Mouse (Mus musculus) gastrocnemius, adult 8-10 months (tissue): ENCODE measurements at regions not wholly inside any gene's neighbourhood (a gene's known extent, or its start where the extent isn't known, plus 50 kb on each side); places are given as distances from the start of the nearest gene placed in this dataset.
"Not testable (repeated sequence)": the region's sequence is repeated elsewhere in the genome, so short reads cannot be mapped to it uniquely, and the experiment has no call there.

ENCODE experiments used
- DNase-seq, 2 experiments: peaks; one replicate each; pipeline ENCODE4 v3.0.0; 2022; ENCODE audit warnings: low spot score in 2 of 2

DNA sequence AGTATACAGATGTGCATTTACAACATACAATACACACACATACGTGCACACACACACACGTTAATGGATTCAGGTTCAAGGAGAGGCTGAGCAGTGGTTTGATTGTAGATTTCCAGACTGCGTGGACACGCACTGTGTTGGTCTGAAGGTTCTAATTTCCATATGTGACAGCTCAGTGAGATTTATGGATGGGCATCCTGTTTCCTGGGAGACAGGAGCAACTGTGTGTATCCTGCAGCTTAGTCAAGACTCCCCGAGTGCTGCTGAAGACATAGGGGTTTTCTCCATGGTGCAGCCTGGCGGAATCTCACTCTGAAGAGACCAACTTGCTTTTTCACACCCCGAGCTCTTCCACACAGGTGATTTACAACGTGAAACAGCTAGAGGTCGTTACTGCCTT, 119.3 kb upstream of the Foxk1 start:
- no peak for DNase-seq

DNA sequence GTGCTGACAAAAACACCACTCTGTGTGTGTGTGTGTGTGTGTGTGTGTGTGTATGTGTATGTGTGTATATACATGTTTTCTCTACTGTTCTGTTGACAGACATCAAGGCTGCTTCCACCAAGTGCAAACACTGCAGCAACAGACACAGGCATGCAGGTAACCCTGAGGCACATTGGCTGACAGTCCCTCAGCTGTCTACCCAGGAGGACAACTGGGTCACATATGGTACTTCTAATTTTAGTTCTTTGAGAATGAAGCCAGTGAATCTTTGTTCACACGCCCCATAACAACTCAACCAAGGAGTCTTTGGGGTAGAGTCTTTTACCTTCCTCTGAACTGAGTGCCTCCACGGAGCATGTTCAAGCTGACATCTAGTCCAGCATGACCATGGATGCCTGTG, 113.3 kb upstream of the Foxk1 start:
- no peak for DNase-seq

DNA sequence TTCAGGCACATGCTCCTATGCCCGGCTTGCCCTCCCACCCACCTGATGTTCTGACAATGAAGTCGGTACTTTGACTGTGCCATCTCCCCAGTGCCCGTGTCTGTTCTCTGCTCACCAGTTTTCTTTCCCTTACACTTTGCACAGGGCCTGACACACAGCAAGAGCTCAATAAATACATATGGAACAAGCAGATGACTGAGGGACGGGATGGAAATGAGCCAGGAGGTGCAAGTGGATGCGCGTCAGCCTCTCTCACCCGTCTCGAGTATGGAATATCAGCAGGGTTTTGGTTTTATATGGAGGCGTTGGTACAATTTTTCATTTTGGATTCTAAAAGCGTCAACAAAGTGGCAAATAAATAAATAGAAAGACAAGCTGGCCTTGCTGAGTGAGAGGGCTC, 109.8 kb upstream of the Foxk1 start:
- no peak for DNase-seq

GRCm38 (mm10) chr5:142296401-142296800, 104.9 kb upstream of the Foxk1 start:
- not testable (repeated sequence) for DNase-seq

DNA sequence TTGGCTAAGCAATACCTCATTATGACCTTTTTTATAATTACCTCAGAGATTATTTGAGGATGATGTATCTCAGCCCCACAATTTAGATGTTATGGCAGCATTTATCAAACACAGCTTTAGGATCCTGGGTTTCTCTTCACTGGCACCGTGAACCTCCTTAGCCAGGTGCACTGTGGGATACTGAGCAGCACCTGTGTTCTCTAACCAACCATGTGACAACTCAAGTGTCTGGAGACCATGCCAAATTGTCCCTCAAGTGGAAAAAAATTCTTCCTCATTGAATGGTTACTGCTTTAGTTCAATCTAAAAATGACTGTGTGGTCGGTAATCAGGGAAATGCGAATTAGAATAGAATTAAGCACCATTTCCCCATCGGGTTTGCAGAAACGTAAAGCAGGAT, 101.7 kb upstream of the Foxk1 start:
- DNase-seq: no peak

DNA sequence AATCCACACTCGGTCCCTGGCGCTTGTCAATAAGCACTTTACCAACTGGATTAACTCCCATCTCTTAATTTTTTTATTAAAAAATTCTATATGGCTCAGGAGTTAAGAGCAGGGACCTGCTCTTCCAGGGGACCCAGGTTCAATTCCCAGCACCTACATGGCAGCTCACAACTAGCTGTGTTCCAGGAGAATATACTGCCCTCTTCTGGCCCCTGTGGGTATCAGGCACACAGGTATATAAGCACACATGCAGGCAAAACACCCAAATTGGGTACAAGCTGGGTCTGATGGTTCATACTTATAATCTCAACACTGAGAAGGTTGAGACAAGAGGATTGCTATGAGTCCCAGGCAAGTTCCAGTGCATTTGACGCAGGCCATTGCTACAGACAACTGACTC, 92.8 kb upstream of the Foxk1 start:
- no peak for DNase-seq

DNA sequence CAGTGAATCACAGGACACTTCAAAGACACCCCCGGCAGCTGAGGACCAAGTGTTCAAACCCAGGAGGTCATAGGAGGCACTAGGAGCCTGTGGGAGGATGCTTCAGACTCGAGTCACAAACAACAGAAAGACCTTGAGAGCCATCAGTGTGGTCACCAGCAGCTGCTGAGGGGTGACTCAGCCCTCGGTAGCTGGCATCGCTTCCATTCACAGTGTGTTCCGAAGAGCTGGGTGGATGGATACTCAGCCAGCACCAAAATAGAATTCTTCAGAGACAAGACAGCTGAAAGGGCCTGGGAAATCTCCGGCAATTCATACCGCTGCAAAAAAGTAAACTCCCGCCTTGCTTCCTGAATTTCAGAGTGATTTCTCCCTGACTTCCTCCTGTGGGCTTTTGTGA, 87.4 kb upstream of the Foxk1 start:
- peak; percentile 47 to 48 for DNase-seq

- no peak for DNase-seq
Observed at GRCm38 (mm10) chr5:142314466-142314865, 86.8 kb upstream of the Foxk1 start.

DNA sequence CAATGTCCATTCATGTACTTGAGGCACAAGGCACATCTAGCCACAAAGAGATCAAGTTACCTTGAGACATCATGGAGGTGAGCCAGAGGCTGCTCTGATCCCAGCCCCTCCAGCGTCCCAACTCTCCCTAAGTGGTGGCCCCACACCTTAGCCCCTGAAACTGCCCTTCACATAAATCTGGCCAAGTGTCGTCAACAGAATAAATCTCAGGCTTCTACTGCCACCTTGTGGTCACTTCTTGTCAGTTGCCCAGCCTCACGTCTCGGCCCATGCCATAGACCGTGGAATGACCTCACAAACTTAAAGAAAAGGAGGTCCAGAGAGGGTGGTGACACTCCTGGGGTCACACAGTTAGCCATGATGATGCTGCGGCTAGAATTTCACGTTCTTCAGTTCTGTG, 82.0 kb upstream of the Foxk1 start:
- peak in 1 of 2 experiments; percentile 14 for DNase-seq

- no peak for DNase-seq
Observed at GRCm38 (mm10) chr5:142321316-142321715, 80.0 kb upstream of the Foxk1 start.

DNA sequence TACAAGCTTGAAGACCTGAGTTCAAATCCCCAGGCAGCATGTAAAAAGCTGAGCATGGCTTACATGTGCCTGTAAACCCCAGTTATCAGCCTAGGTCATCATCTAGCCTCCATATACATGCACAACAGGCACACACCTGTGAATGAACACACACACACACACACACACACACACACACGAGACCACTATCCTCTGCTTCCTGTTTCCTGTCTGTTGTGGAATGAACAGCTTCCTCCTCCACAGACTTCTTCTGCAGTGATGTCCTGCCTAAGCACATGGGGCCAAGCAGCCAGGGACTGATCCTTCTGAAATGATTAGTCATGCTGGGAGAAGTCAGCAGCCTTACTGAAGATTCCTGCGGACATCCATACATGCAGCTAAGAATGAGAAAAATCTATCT, 76.4 kb upstream of the Foxk1 start:
- no peak for DNase-seq

GRCm38 (mm10) chr5:142325560-142325959, 75.7 kb upstream of the Foxk1 start:
- no peak for DNase-seq

- no peak for DNase-seq
Observed at GRCm38 (mm10) chr5:142327261-142327660, 74.0 kb upstream of the Foxk1 start.

GRCm38 (mm10) chr5:142329724-142330520, 71.4 kb upstream of the Foxk1 start:
- no peak for DNase-seq

DNA sequence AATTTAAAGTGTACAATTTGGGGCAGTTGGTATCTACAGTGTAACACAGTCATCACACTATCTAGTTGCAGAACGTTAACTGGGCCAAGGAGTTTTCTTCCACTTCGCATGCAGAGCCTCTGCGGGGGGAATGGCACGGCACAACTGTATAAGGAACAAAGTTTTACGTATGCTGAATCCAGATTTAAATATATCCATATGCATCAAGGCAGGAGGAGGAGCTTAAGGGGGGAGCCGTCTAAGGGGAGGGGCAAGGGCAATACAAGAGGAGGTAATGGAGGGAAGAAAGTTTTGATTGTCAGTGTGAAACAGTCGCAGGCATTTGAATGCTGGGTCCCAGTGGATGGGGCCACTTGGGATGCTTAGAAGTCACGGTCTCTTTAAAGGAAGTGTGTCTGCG, 68.6 kb upstream of the Foxk1 start:
- no peak for DNase-seq

DNA sequence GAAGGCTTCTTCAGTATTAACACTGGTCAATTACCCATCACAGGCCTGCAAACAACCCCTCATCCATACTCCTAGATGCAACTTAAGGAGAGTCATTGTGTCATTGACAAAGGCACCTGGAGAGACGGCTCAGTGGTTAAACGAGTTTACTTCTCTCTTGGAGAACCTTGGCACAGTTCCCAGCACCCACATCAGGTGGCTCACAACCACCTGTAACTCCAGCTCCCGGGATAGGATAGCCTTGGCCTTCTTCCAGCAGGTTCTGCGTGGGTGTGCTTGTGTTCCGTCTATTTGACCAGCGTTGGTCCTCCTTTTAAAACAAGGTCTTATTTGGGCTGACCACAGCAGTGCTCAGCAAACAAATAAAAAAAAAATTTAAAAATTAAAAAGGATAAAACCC, 63.9 kb upstream of the Foxk1 start:
- no peak for DNase-seq

- no peak for DNase-seq
Observed at GRCm38 (mm10) chr5:142338051-142338450, 63.2 kb upstream of the Foxk1 start.

DNA sequence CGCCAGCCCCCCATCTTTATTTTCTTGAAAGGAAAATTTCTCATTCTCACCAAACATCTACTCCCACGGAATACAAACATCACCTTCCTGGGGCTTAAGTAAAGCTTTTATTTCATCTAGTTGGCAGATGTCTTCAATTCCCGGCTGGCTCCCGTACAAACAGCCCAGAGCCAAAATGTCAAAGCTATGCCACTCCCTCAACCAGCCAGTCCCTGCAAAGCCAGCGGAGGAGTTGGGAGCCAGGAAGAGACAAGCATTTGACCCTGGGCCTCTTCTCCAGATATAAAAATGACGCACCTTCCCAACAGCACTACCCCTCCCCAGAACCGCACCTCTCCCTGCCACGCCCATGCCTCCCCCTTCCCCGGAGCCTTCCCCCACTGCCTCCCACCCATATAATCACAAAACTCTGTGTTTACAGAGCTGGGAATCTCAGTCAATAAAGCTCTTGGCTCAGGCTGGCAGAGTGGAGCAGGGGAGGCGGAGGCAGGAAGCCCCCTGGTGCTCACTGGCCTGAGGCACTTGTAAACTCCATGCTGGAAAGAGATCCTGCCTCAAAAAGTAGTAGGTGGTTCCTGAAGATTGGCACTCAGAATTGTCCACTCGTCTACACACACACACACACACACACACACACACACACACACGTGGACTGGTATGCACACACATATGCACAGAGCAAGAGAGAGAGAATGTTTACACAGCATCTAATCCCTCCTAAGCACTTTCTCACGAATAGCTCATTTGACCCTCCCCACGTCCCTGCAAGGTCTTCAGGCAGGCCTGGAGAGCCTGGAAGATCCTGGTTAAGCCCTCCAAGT, 60.9 kb upstream of the Foxk1 start:
- peak in 1 of 2 experiments; percentile 28 for DNase-seq

GRCm38 (mm10) chr5:142341026-142341432, 60.3 kb upstream of the Foxk1 start:
- no peak for DNase-seq

- no peak for DNase-seq
Observed at GRCm38 (mm10) chr5:142346454-142346853, 54.8 kb upstream of the Foxk1 start.

DNA sequence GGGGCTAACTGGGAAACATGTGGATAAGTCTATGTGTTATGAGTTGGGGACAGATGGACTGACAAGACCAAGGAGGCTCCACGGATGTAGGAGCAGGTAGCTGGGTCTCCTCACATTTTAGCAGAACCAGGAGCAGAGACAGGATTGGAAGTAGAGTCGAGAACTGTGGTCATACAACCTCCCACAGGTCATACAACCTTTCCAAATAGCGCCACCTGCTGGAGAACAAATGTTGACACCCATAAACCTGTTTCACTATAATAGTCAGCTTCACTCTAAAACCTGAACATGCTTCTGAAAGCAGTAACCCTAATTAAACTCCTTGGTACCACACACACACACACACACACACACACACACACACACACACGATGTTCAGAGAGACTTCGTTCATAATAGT, 50.7 kb upstream of the Foxk1 start:
- DNase-seq: no peak
